Mouse (Mus musculus): ENCODE measurements around the gene Slc2a1. TPM values are rescaled to one million over a fixed set of nuclear protein-coding genes. Genes with fewer than 3 reads are reported as not detected.

Slc2a1 gene
- polyA plus RNA-seq, 1 experiment from 2014 or later, result 119 TPM

DNA sequence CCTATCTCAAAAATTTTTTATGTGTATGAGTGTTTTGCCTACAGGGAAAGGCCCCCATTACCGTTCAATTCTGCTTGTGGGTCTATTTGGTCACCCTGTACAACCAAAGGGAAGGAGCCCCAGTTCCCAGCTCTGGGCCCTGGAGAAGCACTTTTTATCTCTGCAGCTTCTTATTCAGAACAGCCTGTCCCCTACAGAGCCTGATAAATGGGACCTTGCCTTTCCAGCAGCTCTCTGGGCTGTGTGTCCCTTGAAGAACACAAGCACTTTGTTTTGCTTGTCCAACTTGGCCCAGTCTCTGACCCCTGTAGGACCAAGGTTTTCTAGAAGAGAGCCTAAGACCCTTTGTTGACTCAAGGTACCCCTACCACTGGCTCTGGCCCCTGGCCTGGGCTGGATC, 20.6 kb downstream of the Slc2a1 start:
- no peak overlapping the region for H3K4me3 ChIP-seq
- H3K27ac ChIP-seq, result no peak overlapping the region
- no peak overlapping the region for H3K4me2 ChIP-seq
- no peaks in the 10 kb centered on the region for H3K9me3 ChIP-seq (replicated peaks)
- no peaks in the 10 kb centered on the region for H3K27me3 ChIP-seq
- peaks cover 53% of the 10 kb centered on the region for H3K4me1 ChIP-seq (replicated peaks)
- no peak overlapping the region for H3K9ac ChIP-seq
- peaks cover 23% of the 10 kb centered on the region for H3K36me3 ChIP-seq
- 63% methylated on average over 1 of the region's 1 CpGs for WGBS
- no peak for ATAC-seq (replicated peaks; ENCODE audit: insufficient number of reproducible peaks, insufficient read depth, low FRiP score, low read depth)

- H3K9ac ChIP-seq, result no peak overlapping the region
Measured at GRCm38 (mm10) chr4:119131189-119131910, 22.8 kb downstream of the Slc2a1 start.

DNA sequence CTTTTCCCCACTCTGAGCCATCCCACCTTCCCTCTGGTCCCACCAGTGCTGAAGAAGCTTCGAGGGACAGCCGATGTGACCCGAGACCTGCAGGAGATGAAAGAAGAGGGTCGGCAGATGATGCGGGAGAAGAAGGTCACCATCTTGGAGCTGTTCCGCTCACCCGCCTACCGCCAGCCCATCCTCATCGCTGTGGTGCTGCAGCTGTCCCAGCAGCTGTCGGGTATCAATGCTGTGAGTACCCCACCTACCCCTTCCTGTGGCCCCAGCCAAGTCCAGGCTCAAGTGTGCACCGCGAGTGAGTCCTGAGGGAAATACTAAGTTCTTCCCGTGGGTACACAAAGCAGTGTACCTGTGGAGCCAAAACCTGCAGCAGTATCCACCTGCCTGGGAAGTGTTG, 24.8 kb downstream of the Slc2a1 start:
- H3K9me3 ChIP-seq (replicated peaks), result no peaks in the 10 kb centered on the region
- no peak overlapping the region for H3K4me2 ChIP-seq
- peaks cover 60% of the 10 kb centered on the region for H3K36me3 ChIP-seq
- ATAC-seq (replicated peaks; ENCODE audit: insufficient number of reproducible peaks, insufficient read depth, low FRiP score, low read depth), result no peak
- 87% methylated on average over 13 of the region's 13 CpGs for WGBS
- no peak overlapping the region for H3K27ac ChIP-seq
- peaks cover 21% of the 10 kb centered on the region for H3K4me1 ChIP-seq (replicated peaks)
- H3K9ac ChIP-seq, result no peak overlapping the region
- H3K27me3 ChIP-seq, result no peaks in the 10 kb centered on the region
- no peak overlapping the region for H3K4me3 ChIP-seq

More at GRCm38 (mm10) chr4:119131189-119131910, 22.8 kb downstream of the Slc2a1 start:
- 83% methylated on average over 8 of the region's 8 CpGs for WGBS
- Histone ChIP-seq H3K4me2 (no peak overlapping the region), H3K36me3 (peaks cover 45% of the 10 kb centered on the region), H3K27me3 (no peaks in the 10 kb centered on the region), H3K27ac (no peak overlapping the region), H3K4me3 (no peak overlapping the region), H3K4me1 (replicated peaks) (peaks cover 30% of the 10 kb centered on the region), H3K9me3 (replicated peaks) (no peaks in the 10 kb centered on the region)
- ATAC-seq (replicated peaks; ENCODE audit: insufficient number of reproducible peaks, insufficient read depth, low FRiP score, low read depth), result no peak

GRCm38 (mm10) chr4:119133860-119134259, 25.3 kb downstream of the Slc2a1 start:
- H3K9ac ChIP-seq, result no peak overlapping the region
- WGBS, result 92% methylated on average over 13 of the region's 13 CpGs
- H3K4me1 ChIP-seq (replicated peaks), result peaks cover 18% of the 10 kb centered on the region
- H3K27ac ChIP-seq, result no peak overlapping the region
- no peak overlapping the region for H3K4me2 ChIP-seq
- no peak overlapping the region for H3K4me3 ChIP-seq
- peaks cover 60% of the 10 kb centered on the region for H3K36me3 ChIP-seq
- no peak for ATAC-seq (replicated peaks; ENCODE audit: insufficient number of reproducible peaks, insufficient read depth, low FRiP score, low read depth)
- H3K9me3 ChIP-seq (replicated peaks), result no peaks in the 10 kb centered on the region
- no peaks in the 10 kb centered on the region for H3K27me3 ChIP-seq

GRCm38 (mm10) chr4:119137313-119137712, 28.8 kb downstream of the Slc2a1 start:
- Histone ChIP-seq H3K36me3 (peaks cover 55% of the 10 kb centered on the region), H3K9me3 (replicated peaks) (no peaks in the 10 kb centered on the region), H3K4me2 (no peak overlapping the region), H3K4me1 (replicated peaks) (peaks cover 13% of the 10 kb centered on the region), H3K27me3 (no peaks in the 10 kb centered on the region), H3K4me3 (no peak overlapping the region), H3K9ac (no peak overlapping the region), H3K27ac (no peak overlapping the region)
- ATAC-seq (replicated peaks; ENCODE audit: insufficient number of reproducible peaks, insufficient read depth, low FRiP score, low read depth), result no peak
- WGBS, result 50% methylated on average over 8 of the region's 8 CpGs

DNA sequence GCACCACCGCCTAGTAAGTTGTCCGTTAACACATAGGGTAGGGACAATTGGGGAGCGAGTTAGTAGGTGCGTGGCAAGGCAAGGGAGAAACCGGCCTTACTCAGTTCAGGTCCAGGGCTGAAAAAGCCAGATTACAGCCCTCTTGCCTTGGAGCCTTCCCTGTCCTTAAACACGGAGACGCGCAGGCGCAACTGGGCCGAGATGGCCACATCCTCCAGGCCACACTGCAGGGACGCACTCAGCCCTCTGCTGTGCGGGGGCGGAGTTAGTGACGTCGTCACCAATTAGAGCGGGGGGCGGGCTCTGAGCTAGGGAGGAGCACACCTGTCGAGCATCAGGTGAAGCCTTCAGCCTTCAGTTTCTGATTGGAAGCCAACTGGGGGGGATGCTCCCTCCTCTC, 29.7 kb downstream of the Slc2a1 start:
- Histone ChIP-seq H3K27me3 (no peaks in the 10 kb centered on the region), H3K4me3 (no peak overlapping the region), H3K9ac (no peak overlapping the region), H3K9me3 (replicated peaks) (no peaks in the 10 kb centered on the region), H3K36me3 (peaks cover 47% of the 10 kb centered on the region), H3K27ac (0 out of 2 replicates have a peak overlapping the region, but pooled peaks have one; percentile 6), H3K4me1 (replicated peaks) (peaks cover 16% of the 10 kb centered on the region), H3K4me2 (peak overlapping the region; percentile 35)
- 25% methylated on average over 18 of the region's 18 CpGs for WGBS
- ATAC-seq (replicated peaks; ENCODE audit: insufficient number of reproducible peaks, insufficient read depth, low FRiP score, low read depth), result 0 out of 2 replicates have a peak, but pooled peaks have one; percentile 32

- H3K4me1 ChIP-seq (replicated peaks), result peaks cover 16% of the 10 kb centered on the region
- peaks cover 41% of the 10 kb centered on the region for H3K36me3 ChIP-seq
- H3K27ac ChIP-seq, result no peak overlapping the region
- ATAC-seq (replicated peaks; ENCODE audit: insufficient number of reproducible peaks, insufficient read depth, low FRiP score, low read depth), result no peak
- H3K27me3 ChIP-seq, result no peaks in the 10 kb centered on the region
- no peaks in the 10 kb centered on the region for H3K9me3 ChIP-seq (replicated peaks)
- H3K4me3 ChIP-seq, result no peak overlapping the region
- H3K4me2 ChIP-seq, result no peak overlapping the region
- no peak overlapping the region for H3K9ac ChIP-seq
- 68% methylated on average over 8 of the region's 8 CpGs for WGBS
Measured at GRCm38 (mm10) chr4:119138776-119139175, 30.3 kb downstream of the Slc2a1 start.

DNA sequence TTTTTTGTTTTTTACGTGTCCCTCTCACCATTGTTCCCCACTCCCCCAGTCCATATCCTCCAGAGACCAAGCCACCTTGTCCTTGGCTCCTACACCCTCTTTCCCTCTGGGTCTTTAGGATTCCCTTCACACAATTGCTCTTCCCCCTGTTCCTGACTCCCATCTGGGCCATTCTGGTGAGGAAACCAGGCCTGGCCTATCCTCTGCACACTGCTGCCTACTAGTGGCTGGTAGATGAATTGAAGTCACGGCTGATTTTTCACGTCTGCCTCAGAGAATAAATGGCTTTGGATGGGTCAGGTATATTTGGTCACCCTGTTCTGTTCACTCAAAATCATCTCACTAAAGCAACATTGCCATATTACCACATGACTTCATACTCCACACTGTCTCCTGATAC, 31.6 kb downstream of the Slc2a1 start:
- H3K4me3 ChIP-seq, result no peak overlapping the region

DNA sequence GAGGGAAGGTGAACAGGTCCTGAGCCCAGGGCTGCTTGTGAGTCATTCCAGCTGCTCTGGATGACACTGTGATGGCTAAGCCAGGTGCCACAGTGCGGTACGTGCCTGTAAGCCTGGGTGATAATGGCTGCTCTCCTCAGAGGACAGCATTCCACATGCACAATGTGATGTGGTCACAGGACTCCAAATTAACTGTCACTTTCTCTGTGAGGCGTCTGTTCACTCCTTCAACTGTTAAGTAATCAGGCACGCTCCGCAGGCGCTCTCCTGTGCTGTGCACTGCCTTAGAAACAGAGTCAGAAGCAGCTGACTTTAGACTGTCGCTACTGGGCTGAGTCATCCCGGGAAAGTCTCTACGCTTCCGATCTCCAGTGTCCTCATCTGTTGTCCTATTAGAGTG, 32.7 kb downstream of the Slc2a1 start:
- Histone ChIP-seq H3K27me3 (no peaks in the 10 kb centered on the region), H3K27ac (peak overlapping the region; percentile 38), H3K9ac (no peak overlapping the region), H3K4me3 (no peak overlapping the region), H3K4me2 (no peak overlapping the region), H3K4me1 (replicated peaks) (peaks cover 16% of the 10 kb centered on the region), H3K36me3 (peaks cover 17% of the 10 kb centered on the region), H3K9me3 (replicated peaks) (no peaks in the 10 kb centered on the region)
- 0 out of 2 replicates have a peak, but pooled peaks have one; percentile 26 for ATAC-seq (replicated peaks; ENCODE audit: insufficient number of reproducible peaks, insufficient read depth, low FRiP score, low read depth)
- 29% methylated on average over 10 of the region's 10 CpGs for WGBS

More for the DNA sequence above, 31.6 kb downstream of the Slc2a1 start:
- Histone ChIP-seq H3K9me3 (replicated peaks) (no peaks in the 10 kb centered on the region), H3K9ac (no peak overlapping the region), H3K27ac (no peak overlapping the region), H3K4me1 (replicated peaks) (peaks cover 16% of the 10 kb centered on the region), H3K4me2 (no peak overlapping the region), H3K36me3 (peaks cover 27% of the 10 kb centered on the region), H3K27me3 (no peaks in the 10 kb centered on the region)
- 58% methylated on average over 3 of the region's 3 CpGs for WGBS
- ATAC-seq (replicated peaks; ENCODE audit: insufficient number of reproducible peaks, insufficient read depth, low FRiP score, low read depth), result no peak

DNA sequence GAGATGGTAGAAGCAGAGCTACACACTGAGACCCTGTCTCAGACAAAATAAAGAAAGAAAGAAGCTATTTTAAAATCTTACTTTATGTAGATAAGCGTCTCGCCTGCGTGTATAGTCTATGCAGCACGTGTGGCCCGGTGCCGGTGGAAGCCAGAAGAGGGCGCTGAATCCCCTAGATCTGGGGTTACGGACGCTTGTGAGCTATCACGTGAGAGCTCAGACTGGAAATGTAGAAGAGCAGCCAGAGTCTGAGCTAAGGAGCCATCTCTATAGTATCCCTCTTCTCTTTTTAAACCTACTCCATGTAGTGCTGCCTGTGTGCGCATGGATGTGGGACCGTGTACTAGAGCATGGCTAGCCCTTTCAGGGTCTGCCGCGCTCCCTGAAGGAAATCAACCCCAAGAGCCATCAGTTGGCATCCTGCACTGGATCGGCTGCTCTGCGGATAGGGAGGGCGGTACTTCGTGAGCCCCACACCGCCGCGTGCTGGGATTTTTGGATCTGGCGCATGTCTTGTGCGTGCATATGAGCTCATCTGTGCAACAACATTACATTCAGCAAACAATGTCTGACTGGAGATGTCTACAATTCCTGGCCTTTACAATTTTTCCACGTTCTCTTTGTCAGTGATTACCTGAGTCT, 33.8 kb downstream of the Slc2a1 start:
- H3K4me3 ChIP-seq, result peak overlapping the region; percentile 23
- H3K36me3 ChIP-seq, result peaks cover 5% of the 10 kb centered on the region; the same call in 1 of the 2 replicates
- H3K9me3 ChIP-seq (replicated peaks), result no peaks in the 10 kb centered on the region
- H3K4me1 ChIP-seq (replicated peaks), result peaks cover 14% of the 10 kb centered on the region
- peak; percentile 54; the same call in 1 of the 2 replicates for ATAC-seq (replicated peaks; ENCODE audit: insufficient number of reproducible peaks, insufficient read depth, low FRiP score, low read depth)
- 24% methylated on average over 24 of the region's 24 CpGs for WGBS
- H3K27me3 ChIP-seq, result no peaks in the 10 kb centered on the region
- H3K4me2 ChIP-seq, result peak overlapping the region; percentile 54
- no peak overlapping the region for H3K9ac ChIP-seq
- no peak overlapping the region for H3K27ac ChIP-seq

DNA sequence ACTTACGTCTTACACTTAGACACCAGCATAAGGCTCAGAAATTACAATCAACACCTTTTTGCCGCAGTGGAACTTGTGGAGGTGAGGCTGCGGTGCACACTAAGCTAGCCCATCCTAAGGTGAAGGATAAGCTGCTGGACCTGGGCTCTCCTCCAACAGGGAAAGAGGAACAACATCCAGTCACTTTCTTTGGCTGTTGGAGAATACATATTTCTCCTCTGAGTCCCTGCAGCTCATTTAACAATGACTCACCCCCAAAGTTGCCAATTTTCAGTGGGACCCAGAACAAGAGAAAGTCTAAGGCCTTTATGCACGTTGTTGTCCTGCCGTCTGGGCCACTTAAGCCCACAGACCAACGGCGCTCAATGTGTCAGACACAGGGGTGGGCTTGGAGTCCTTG, 38.3 kb downstream of the Slc2a1 start:
- H3K4me3 ChIP-seq, result no peak overlapping the region
- H3K4me1 ChIP-seq (replicated peaks), result peaks cover 3% of the 10 kb centered on the region; the same call in 1 of the 2 replicates
- no peaks in the 10 kb centered on the region for H3K36me3 ChIP-seq
- 84% methylated on average over 7 of the region's 7 CpGs for WGBS
- no peaks in the 10 kb centered on the region for H3K9me3 ChIP-seq (replicated peaks)
- no peak overlapping the region for H3K9ac ChIP-seq
- no peak for ATAC-seq (replicated peaks; ENCODE audit: insufficient number of reproducible peaks, insufficient read depth, low FRiP score, low read depth)
- no peak overlapping the region for H3K4me2 ChIP-seq
- no peak overlapping the region for H3K27ac ChIP-seq
- peaks cover 4% of the 10 kb centered on the region; the same call in 1 of the 2 replicates for H3K27me3 ChIP-seq
